Mouse (Mus musculus) midbrain, embryonic 13.5 days (tissue): ENCODE data around the gene Vmn2r90. TPM values are rescaled to one million over a fixed set of nuclear protein-coding genes. Genes with fewer than 3 reads are reported as not detected.
"Not testable (repeated sequence)": the region's sequence is repeated elsewhere in the genome, so short reads cannot be mapped to it uniquely, and the experiment has no call there.

Source experiments
- ATAC-seq: fragments of 200-750 bp; cut with Nextera tagmentation; 2 replicates; pipeline ENCODE4 v1.8.0; 2017; ENCODE audit warnings: mild to moderate bottlenecking, moderate TSS enrichment, moderate library complexity
- H3K27ac ChIP-seq: fragments of 300-500 bp; sonication (generic); 2 replicates; pipeline ENCODE4 v1.5.1; 2015; ENCODE audit warnings: inconsistent platforms, mild to moderate bottlenecking, moderate library complexity
- H3K27me3 ChIP-seq: fragments of 300-500 bp; sonication (generic); 2 replicates; pipeline ENCODE4 v1.6.1; 2015; ENCODE audit warnings: mild to moderate bottlenecking, inconsistent platforms
- H3K36me3 ChIP-seq: fragments of 300-500 bp; sonication (generic); 2 replicates; pipeline ENCODE4 v1.6.1; 2015; ENCODE audit warnings: mild to moderate bottlenecking, inconsistent platforms
- H3K4me1 ChIP-seq: fragments of 300-500 bp; sonication (generic); replicated peaks from 2 replicates; pipeline ENCODE4 v1.6.1; 2015; ENCODE audit warnings: inconsistent platforms
- H3K4me2 ChIP-seq: fragments of 300-500 bp; sonication (generic); replicated peaks from 2 replicates; pipeline ENCODE4 v1.6.1; 2015; ENCODE audit warnings: moderate library complexity, mild to moderate bottlenecking, inconsistent platforms
- H3K4me3 ChIP-seq: fragments of 300-500 bp; sonication (generic); replicated peaks from 2 replicates; pipeline ENCODE4 v1.5.1; 2015; ENCODE audit warnings: mild to moderate bottlenecking, inconsistent platforms
- H3K9ac ChIP-seq: fragments of 300-500 bp; sonication (generic); replicated peaks from 2 replicates; pipeline ENCODE4 v1.6.1; 2015; ENCODE audit warnings: mild to moderate bottlenecking, inconsistent platforms
- H3K9me3 ChIP-seq: fragments of 300-500 bp; sonication (generic); 2 replicates; pipeline ENCODE4 v1.6.1; 2016; ENCODE audit warnings: mild to moderate bottlenecking, inconsistent platforms
- WGBS: fragments of 180-500 bp; shearing (Covaris S2); methylation state at CpG from one replicate; pipeline ENCODE4 v1.1.7; 2015; 5-methylcytosine and 5-hydroxymethylcytosine counted together
- polyA plus RNA-seq: library from polyadenylated mRNA; unstranded; fragments of >200 nt; fragmentation: Nextera tagmentation; extraction: Ambion mirVana; gene quantifications from 2 replicates; pipeline ENCODE4 v1.2.1, GENCODE M21; 2015

Vmn2r90 gene
- polyA plus RNA-seq: not detected in 2 replicates

DNA sequence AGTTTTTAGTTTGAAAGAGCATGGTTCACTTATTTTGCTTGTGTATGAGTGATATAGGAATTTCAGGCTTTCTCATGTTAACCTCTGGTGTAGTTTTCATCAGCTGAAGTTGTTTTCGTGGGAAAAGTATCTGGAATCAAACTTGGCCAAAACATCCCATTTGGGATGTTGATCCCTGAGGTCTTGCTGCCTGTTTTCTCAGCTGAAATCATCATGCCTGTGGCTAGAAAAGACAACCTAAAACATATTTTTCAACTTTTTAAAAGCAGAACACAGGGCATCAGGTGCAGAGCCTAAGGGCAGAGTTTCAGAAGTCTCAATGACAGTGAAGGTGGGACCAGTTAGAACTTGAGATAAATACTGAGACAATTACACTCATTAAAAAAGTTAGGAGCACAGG lies at the start of gene Vmn2r90:
Gene Vmn2r90 (plus strand): TSS at position 301 of the 400 bp plus-strand sequence.
- Histone ChIP-seq H3K4me1 (no peaks in the 10 kb centered on the region), H3K4me3 (no peak within 1 kb of the TSS), H3K4me2 (no peak within 1 kb of the TSS), H3K27ac (no peak within 1 kb of the TSS), H3K36me3 (no peaks in the 10 kb centered on the region), H3K9ac (no peak within 1 kb of the TSS), H3K9me3 (no peaks in the 10 kb centered on the region), H3K27me3 (no peaks in the 10 kb centered on the region)
- WGBS: 76% methylated on average over 1 of the region's 1 CpGs
- no peak for ATAC-seq

DNA sequence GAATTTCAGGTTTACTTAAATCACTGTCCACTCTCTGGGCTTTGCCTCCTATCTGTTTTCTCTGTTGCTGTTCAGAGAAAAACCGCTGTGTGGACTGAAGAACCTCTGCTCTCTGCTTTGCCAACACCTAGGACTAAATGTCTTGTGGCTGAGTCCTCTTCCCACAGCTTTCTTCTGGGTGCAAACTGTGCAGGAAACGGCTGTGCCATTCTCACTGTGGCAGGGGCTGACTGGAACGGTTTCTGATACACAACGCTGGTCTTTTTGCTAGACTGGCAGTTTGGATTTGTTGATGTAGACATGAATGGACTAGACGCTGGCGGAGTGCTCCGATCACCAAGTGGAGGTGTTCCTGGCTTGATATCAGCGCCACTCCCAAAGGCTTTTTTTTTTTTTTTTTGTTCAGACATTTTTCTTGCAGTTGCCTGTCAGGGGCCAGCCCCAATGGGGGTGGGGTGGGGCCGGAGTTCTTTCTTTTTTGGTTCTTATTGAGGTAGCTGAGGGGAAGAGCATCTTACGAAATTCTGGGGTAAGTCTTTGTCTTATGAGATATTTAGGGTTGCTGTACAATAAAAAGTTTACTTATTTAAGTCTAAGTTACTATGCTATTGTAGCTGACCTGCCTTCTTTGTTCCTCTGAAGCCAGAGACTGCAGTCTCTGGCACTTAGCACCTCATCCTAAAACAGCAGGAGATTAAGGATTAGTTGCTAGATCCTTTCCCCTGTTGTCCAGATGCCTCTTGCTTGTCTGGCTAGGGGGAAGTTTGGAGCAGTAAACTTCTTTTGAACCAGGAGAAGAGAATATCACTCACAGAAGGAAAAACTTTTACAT lies 48.3 kb upstream of the Vmn2r90 start:
- Histone ChIP-seq H3K9me3 (no peaks in the 10 kb centered on the region), H3K4me2 (peak overlapping the region; percentile 4; the same call in 1 of the 2 replicates), H3K4me3 (no peak overlapping the region), H3K9ac (no peak overlapping the region), H3K36me3 (no peaks in the 10 kb centered on the region), H3K4me1 (peaks cover 13% of the 10 kb centered on the region; the same call in 1 of the 2 replicates), H3K27ac (no peak overlapping the region), H3K27me3 (no peaks in the 10 kb centered on the region)
- ATAC-seq: no peak
- WGBS: 10% methylated on average over 10 of the region's 10 CpGs

DNA sequence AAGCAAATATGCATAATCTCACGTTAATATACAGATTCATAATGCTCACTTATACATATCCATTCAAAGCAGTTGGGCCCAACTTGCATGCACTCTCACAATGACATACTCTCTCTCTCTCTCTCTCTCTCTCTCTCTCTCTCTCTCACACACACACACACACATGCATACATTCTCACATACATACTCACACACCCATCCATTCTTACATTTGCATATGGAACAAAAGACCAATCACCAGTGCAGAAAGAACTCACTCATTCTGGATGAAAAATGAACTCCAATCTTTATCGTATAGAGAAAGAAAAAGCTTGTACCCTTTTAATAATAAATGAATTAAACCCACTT lies 47.7 kb upstream of the Vmn2r90 start:
- no peak for ATAC-seq
- no peak overlapping the region for H3K27ac ChIP-seq
- H3K9ac ChIP-seq: no peak overlapping the region
- no peaks in the 10 kb centered on the region for H3K9me3 ChIP-seq
- 19% methylated on average over 2 of the region's 2 CpGs for WGBS
- no peaks in the 10 kb centered on the region for H3K36me3 ChIP-seq
- no peak overlapping the region for H3K4me3 ChIP-seq
- no peaks in the 10 kb centered on the region for H3K27me3 ChIP-seq
- H3K4me2 ChIP-seq: 0 out of 2 replicates have a peak overlapping the region, but pooled peaks have one; percentile 4
- H3K4me1 ChIP-seq: peaks cover 13% of the 10 kb centered on the region; the same call in 1 of the 2 replicates

DNA sequence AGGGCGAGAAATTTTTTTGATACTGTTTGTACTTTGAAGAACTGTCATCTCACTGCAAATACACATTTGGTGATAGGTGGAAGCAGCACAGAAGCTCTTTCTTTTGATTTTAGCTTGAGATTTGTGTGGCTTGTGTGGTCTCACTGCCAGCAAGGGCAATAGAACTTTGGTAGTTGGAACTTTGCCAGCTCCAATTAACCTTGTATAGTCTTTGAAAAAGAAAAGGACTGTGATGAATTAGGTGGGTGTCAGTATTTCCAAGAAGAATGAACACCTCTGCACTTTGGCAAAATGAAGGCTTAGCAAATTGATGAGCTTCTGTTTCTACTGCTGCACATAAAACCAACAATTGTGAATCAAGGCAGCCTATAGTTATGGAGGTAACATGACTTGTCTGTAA lies 24.8 kb upstream of the Vmn2r90 start:
- no peak for ATAC-seq
- Histone ChIP-seq H3K27ac (no peak overlapping the region), H3K9me3 (no peaks in the 10 kb centered on the region), H3K4me3 (no peak overlapping the region), H3K36me3 (no peaks in the 10 kb centered on the region), H3K27me3 (no peaks in the 10 kb centered on the region), H3K9ac (no peak overlapping the region), H3K4me2 (no peak overlapping the region), H3K4me1 (no peaks in the 10 kb centered on the region)
- 86% methylated on average over 1 of the region's 1 CpGs for WGBS

DNA sequence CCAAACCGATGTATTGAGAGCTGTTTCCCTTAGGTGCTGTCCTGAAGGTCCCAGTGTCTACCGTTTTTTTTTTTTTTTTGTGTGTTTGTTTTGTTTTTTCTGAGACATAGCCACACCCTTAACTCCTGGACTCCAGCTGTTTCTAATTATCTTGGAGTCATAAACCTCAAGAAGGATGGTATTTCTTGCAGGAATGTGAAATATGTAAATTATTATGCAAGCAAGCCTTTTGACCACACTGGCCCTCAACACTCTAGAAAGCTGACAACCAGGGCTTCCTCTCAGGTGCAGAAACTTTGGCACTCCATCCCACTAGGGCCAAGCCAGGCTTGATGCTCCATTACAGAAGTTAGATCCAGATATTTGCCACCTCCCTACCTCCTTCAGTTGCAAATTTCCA lies 12.9 kb upstream of the Vmn2r90 start:
- 71% methylated on average over 2 of the region's 2 CpGs for WGBS
- H3K9me3 ChIP-seq: no peaks in the 10 kb centered on the region
- H3K27ac ChIP-seq: no peak overlapping the region
- H3K4me2 ChIP-seq: no peak overlapping the region
- no peaks in the 10 kb centered on the region for H3K4me1 ChIP-seq
- no peak for ATAC-seq
- no peak overlapping the region for H3K9ac ChIP-seq
- H3K4me3 ChIP-seq: no peak overlapping the region
- H3K27me3 ChIP-seq: no peaks in the 10 kb centered on the region
- no peaks in the 10 kb centered on the region for H3K36me3 ChIP-seq

DNA sequence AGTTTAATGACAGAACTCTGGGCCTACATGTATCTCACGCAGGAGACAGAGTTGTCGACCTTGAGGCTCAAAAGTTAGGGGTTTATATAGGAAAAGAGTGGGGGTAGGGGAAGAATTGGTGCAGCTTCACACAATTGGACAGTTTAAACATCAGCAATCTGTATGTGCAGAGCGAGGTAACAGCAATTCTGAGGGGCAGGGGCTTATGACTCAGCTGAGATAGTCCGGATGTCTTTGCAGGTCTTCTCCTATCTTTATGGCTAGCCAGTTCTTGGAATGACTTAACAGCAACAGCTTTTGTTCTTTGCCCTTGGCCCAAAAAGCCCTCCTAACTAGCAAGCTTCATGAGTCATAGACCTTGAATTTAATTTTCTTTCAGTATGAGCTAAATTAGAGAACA lies 28.8 kb downstream of the Vmn2r90 start:
- WGBS: 83% methylated on average over 4 of the region's 4 CpGs
- not testable (repeated sequence) for H3K4me2 ChIP-seq, ATAC-seq, H3K27me3 ChIP-seq, H3K36me3 ChIP-seq, H3K4me1 ChIP-seq, H3K4me3 ChIP-seq, H3K9me3 ChIP-seq, H3K9ac ChIP-seq, H3K27ac ChIP-seq

DNA sequence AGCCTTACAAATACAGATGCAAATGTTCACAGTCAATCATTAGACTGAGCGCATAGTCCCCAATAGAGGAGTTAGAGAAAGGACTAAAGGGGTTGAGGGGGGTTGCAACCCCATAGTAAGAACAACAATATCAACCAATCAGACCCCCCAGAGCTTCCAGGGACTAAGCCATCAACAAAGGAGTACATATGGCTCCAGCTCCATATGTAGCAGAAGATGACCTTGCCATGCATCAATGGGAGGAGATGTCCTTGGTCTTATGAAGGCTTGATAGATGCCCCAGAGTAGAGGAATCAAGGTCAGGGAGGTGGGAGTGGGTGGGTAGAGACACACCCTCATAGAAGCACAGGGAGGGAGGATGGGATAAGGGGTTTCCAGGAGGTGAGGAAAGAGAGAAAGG lies 35.1 kb downstream of the Vmn2r90 start:
- H3K4me3 ChIP-seq: no peak overlapping the region
- H3K9me3 ChIP-seq: peaks cover 4% of the 10 kb centered on the region; the same call in 1 of the 2 replicates
- no peak overlapping the region for H3K9ac ChIP-seq
- no peak overlapping the region for H3K4me2 ChIP-seq
- H3K27ac ChIP-seq: no peak overlapping the region
- no peaks in the 10 kb centered on the region for H3K27me3 ChIP-seq
- H3K4me1 ChIP-seq: no peaks in the 10 kb centered on the region
- 95% methylated on average over 1 of the region's 1 CpGs for WGBS
- ATAC-seq: no peak
- no peaks in the 10 kb centered on the region for H3K36me3 ChIP-seq

DNA sequence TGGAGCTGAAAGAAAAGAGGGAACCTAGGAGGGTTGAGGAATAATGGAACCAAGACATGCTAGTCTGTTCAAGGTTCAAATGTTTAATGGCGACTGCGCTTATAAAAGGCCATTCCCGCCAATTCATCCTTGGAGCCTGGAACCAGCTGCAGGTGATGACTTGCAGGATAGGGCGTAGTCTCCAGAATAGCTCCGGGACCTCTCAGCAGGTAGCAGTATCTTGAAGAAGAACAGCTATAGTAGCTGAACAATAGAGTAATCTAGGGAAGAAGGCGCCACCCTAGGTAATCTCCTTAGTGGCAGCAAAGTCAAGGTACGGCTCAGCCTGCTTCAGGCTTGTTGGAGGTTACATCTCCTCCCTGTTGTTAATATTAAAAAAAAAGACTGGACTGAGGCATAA lies 35.8 kb downstream of the Vmn2r90 start:
- not testable (repeated sequence) for H3K4me2 ChIP-seq

DNA sequence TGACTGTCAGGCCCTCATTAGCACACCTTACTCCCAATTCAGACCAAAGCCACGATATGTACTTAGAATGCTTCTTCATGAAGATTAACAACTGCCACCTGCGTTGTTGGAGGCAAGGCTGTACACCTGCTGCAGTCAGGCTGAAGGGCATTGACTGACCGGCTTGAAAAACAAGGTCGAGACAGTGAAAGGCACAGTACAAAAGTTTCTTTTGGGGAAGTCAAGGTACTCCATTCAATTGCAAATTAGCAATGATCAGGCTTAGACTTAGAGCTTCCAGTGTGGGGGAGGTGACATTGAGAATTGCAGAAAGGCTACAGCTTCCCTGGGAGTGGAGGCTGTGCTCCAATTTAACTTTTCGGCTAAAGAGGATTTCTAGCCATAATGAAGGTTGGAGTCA lies 36.4 kb downstream of the Vmn2r90 start:
- H3K36me3 ChIP-seq, ATAC-seq, H3K9me3 ChIP-seq, H3K9ac ChIP-seq, H3K4me3 ChIP-seq, H3K27me3 ChIP-seq, H3K4me1 ChIP-seq, H3K4me2 ChIP-seq, H3K27ac ChIP-seq: not testable (repeated sequence)
- 76% methylated on average over 5 of the region's 5 CpGs for WGBS

More for the DNA sequence above, 35.8 kb downstream of the Vmn2r90 start:
- ATAC-seq, H3K9me3 ChIP-seq, H3K4me3 ChIP-seq, H3K9ac ChIP-seq, H3K27me3 ChIP-seq, H3K36me3 ChIP-seq, H3K27ac ChIP-seq, H3K4me1 ChIP-seq: not testable (repeated sequence)
- 93% methylated on average over 7 of the region's 7 CpGs for WGBS

DNA sequence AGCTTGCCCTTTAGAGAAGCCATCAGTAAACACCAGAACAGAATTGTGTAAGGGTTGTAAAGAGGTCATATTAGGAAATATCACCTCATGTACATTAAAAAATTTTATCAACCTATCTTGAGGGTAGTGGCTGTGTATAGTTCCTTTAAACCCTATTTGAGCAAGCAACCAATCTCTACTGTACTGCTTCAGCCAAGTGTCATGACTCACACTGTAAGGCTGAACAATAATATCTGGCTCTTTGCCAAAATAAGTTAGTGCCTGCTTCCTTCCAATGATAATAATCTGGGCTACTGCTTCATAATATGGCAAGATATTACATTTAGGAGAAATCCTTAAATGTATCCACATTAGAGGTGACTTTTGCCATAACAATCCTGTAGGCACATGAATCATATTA lies 38.0 kb downstream of the Vmn2r90 start:
- H3K9ac ChIP-seq, H3K27me3 ChIP-seq, H3K4me3 ChIP-seq, H3K4me2 ChIP-seq, H3K36me3 ChIP-seq, H3K9me3 ChIP-seq, H3K4me1 ChIP-seq, H3K27ac ChIP-seq, ATAC-seq: not testable (repeated sequence)

DNA sequence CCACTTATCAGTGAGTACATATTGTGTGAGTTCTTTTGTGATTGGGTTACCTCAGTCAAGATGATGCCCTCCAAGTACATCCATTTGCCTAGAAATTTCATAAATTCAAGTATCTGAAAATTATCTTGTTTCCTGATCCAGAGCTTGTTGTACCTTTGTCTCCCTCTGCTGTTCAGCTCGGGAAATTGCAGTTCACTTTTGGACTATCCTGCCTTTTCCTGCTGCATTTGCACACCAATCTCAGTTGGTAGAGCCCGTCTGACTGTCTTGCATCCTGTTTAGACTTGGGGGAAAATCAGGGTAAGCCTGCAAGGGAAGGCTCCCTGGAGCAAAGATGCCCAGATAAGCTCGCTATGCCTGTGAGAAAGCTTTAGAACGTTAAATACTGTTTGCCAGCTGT lies 45.8 kb downstream of the Vmn2r90 start:
- H3K4me1 ChIP-seq, H3K4me3 ChIP-seq, H3K9me3 ChIP-seq, ATAC-seq, H3K27ac ChIP-seq, H3K36me3 ChIP-seq, H3K9ac ChIP-seq, H3K27me3 ChIP-seq, H3K4me2 ChIP-seq: not testable (repeated sequence)
- WGBS: 16% methylated on average over 4 of the region's 4 CpGs

DNA sequence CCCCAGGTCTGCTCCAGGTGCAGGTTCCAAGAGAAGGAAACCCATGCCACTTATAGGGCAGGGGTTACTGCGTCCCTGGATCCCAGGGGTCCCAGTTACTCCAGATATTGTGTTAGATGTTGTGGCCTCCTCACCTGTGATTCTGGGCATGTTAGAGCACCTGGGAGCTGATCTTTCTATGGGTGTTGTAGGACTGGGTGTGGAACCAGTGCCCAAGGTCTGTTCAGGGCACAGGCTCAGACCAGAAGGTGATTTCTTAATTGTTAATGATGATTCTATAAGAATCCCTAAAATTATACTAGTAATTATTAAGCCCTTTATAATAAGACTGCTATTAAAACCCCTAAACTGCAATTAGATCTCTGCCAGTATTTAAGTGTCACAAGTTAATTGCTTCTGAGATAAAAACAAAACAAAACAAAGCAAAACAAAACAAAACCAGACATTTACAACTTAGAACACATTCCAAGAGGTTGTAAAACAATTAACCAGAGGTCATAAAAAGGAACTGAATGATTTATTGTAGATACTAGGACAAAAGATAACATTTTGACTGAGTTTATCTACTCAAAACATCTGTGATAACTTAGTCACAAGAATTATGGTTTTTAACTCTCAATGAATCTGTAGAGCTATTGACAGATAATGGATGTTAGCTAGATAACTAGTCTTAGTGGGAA lies 59.2 kb downstream of the Vmn2r90 start:
- WGBS: 87% methylated on average over 1 of the region's 1 CpGs
- Histone ChIP-seq H3K9ac (no peak overlapping the region), H3K27me3 (0 out of 2 replicates have a peak, but pooled peaks cover 3% of the 10 kb centered on the region), H3K4me3 (no peak overlapping the region), H3K36me3 (no peaks in the 10 kb centered on the region), H3K4me1 (no peaks in the 10 kb centered on the region), H3K27ac (no peak overlapping the region), H3K9me3 (no peaks in the 10 kb centered on the region), H3K4me2 (no peak overlapping the region)
- ATAC-seq: no peak
